Mouse (Mus musculus) liver, embryonic 12.5 days (tissue): Measurements from ENCODE around the gene Zfp451. TPM values are rescaled to one million over a fixed set of nuclear protein-coding genes. Genes with fewer than 3 reads are reported as not detected.

ENCODE experiments used
- ATAC-seq: fragments of 200-750 bp; cut with Nextera tagmentation; 2 replicates; pipeline ENCODE4 v1.8.0; 2017; ENCODE audit warnings: moderate number of reproducible peaks, mild to moderate bottlenecking, moderate library complexity
- H3K27ac ChIP-seq: fragments of 300-500 bp; sonication (generic); 2 replicates; pipeline ENCODE4 v1.5.1; 2016; ENCODE audit warnings: mild to moderate bottlenecking
- H3K27me3 ChIP-seq: fragments of 300-500 bp; sonication (generic); replicated peaks from 2 replicates; pipeline ENCODE4 v1.6.1; 2016; ENCODE audit warnings: mild to moderate bottlenecking, moderate library complexity
- H3K36me3 ChIP-seq: fragments of 300-500 bp; sonication (generic); 2 replicates; pipeline ENCODE4 v1.6.1; 2016; ENCODE audit warnings: mild to moderate bottlenecking, moderate library complexity
- H3K4me1 ChIP-seq: fragments of 300-500 bp; sonication (generic); 2 replicates; pipeline ENCODE4 v1.6.1; 2016
- H3K4me2 ChIP-seq: fragments of 300-500 bp; sonication (generic); 2 replicates; pipeline ENCODE4 v1.6.1; 2016; ENCODE audit warnings: mild to moderate bottlenecking, moderate library complexity
- H3K4me3 ChIP-seq: fragments of 300-500 bp; sonication (generic); 2 replicates; pipeline ENCODE4 v1.5.1; 2016; ENCODE audit warnings: mild to moderate bottlenecking, moderate library complexity
- H3K9ac ChIP-seq: fragments of 300-500 bp; sonication (generic); 2 replicates; pipeline ENCODE4 v1.6.1; 2016; ENCODE audit warnings: mild to moderate bottlenecking, moderate library complexity
- H3K9me3 ChIP-seq: fragments of 300-500 bp; sonication (generic); replicated peaks from 2 replicates; pipeline ENCODE4 v1.6.1; 2016; ENCODE audit warnings: mild to moderate bottlenecking, moderate library complexity
- WGBS: fragments of 180-500 bp; shearing (Covaris S2); methylation state at CpG from one replicate; pipeline ENCODE4 v1.1.7; 2016; ENCODE audit not compliant: insufficient replicate concordance; 5-methylcytosine and 5-hydroxymethylcytosine counted together
- polyA plus RNA-seq: library from polyadenylated mRNA; unstranded; fragments of >200 nt; fragmentation: Nextera tagmentation; extraction: Ambion mirVana; gene quantifications from 2 replicates; pipeline ENCODE4 v1.2.1, GENCODE M21; 2016

The Zfp451 gene
- polyA plus RNA-seq, 1 experiment from 2014 or later = 12.6 TPM

DNA sequence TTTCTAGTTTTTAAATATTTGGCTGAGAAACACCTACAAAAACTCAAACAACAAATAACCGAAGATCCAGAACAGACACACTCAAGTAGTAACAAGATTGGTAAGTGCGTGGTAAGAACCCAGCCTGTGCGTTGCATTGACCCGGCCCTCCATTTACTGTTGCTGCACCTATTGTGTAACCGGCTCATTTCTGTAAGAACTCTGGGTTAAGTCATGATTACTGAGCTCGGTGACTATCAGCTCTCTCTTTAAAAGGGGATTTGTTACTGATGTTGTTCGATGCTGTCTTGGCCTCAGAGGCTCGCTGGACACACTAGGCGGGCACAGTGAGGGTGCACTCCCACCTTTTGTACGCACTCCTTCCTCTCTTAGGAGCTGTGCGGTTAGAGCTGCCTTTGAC lies 76.1 kb downstream of the Zfp451 start:
- Histone ChIP-seq H3K9me3 (no peaks in the 10 kb centered on the region), H3K4me1 (no peaks in the 10 kb centered on the region), H3K4me2 (no peak overlapping the region), H3K27ac (no peak overlapping the region), H3K36me3 (peaks cover 68% of the 10 kb centered on the region), H3K27me3 (no peaks in the 10 kb centered on the region), H3K4me3 (no peak overlapping the region), H3K9ac (no peak overlapping the region)
- WGBS = 88% methylated on average over 11 of the region's 11 CpGs
- ATAC-seq = no peak

DNA sequence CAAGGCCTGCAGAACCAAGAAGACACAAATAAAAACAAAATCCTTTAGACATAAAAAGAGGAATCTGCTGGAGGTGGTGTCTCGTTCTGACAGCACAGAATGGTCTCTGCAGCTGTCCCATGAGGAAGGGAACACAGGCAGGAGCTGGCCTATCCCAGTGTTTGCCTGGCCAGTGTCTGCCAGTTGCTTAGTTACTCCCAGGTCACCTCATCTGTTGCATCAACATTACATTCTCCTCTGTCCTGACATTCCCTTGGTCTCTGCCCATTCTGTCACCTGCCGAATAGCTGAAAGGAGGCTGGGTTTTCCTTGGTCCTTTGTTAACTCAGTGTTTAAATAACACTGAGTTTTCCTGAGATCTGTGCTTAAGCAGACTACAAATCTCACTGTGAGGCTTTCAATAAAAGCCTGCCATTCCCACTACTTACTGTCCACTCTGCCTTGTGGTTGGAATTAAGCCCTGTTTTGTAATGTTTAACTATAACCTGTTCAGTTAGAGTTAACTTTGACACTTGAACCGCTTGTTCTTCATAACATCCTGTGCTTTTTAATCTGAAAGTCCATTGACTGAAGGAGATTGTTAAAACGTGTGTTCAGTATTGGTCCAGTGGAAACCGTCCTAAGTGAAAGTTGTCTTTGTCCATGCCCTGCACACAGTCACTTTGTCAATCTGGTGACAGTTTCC lies 80.3 kb downstream of the Zfp451 start:
- no peak overlapping the region for H3K4me2 ChIP-seq
- no peak overlapping the region for H3K9ac ChIP-seq
- no peaks in the 10 kb centered on the region for H3K9me3 ChIP-seq
- no peak for ATAC-seq
- H3K4me1 ChIP-seq = no peaks in the 10 kb centered on the region
- WGBS = 66% methylated on average over 5 of the region's 5 CpGs
- H3K4me3 ChIP-seq = no peak overlapping the region
- H3K27ac ChIP-seq = no peak overlapping the region
- H3K36me3 ChIP-seq = peaks cover 78% of the 10 kb centered on the region
- H3K27me3 ChIP-seq = no peaks in the 10 kb centered on the region

DNA sequence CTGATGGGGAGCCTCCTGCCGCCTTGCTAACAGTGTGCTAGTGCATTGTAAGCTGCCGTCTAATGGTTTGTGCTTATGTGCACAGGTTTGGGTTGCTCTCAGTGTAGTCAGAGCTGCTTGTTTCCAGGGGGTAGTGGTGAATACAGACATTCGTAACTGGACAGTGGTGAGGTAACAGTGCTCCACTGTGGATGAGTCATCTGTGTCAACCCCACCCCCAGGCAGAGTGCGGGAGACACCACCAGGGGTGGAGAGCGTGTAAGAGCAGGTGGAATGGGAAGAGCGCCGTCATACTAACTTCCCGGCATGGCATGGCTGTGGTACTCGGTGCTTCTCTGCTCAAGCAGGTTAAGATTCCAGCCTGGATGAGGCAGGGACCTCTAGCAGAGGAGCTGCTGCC lies 81.4 kb downstream of the Zfp451 start:
- Histone ChIP-seq H3K27ac (no peak overlapping the region), H3K4me3 (no peak overlapping the region), H3K36me3 (peaks cover 74% of the 10 kb centered on the region), H3K4me2 (no peak overlapping the region), H3K27me3 (no peaks in the 10 kb centered on the region), H3K9me3 (no peaks in the 10 kb centered on the region), H3K4me1 (no peaks in the 10 kb centered on the region), H3K9ac (no peak overlapping the region)
- ATAC-seq = no peak; the same call in 1 of the 2 replicates
- WGBS = 88% methylated on average over 9 of the region's 9 CpGs

DNA sequence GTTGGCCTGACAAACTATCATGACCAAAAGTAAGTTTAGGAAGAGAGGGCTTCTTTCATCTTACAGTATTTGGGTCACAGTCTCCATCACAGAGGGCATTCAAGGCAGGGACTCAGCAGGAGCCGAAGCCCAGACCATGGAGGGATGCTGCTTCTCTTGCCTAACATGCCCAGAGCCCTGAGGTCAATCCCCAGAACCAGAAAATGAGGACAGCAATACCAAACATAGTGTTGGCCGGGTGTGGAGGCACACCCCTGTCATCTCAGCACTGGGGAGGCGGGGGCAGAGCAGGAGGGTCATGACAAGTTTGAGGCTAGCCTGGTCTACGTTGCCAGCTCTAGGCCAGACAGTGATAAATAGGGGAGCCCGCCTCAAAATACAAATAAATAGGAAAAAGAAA lies 89.3 kb downstream of the Zfp451 start:
- peaks cover 12% of the 10 kb centered on the region for H3K4me1 ChIP-seq
- H3K36me3 ChIP-seq = peaks cover 69% of the 10 kb centered on the region
- no peak overlapping the region for H3K9ac ChIP-seq
- no peak for ATAC-seq
- no peak overlapping the region for H3K27ac ChIP-seq
- H3K27me3 ChIP-seq = no peaks in the 10 kb centered on the region
- H3K4me3 ChIP-seq = no peak overlapping the region
- WGBS = 83% methylated on average over 5 of the region's 5 CpGs
- H3K4me2 ChIP-seq = no peak overlapping the region
- H3K9me3 ChIP-seq = no peaks in the 10 kb centered on the region

DNA sequence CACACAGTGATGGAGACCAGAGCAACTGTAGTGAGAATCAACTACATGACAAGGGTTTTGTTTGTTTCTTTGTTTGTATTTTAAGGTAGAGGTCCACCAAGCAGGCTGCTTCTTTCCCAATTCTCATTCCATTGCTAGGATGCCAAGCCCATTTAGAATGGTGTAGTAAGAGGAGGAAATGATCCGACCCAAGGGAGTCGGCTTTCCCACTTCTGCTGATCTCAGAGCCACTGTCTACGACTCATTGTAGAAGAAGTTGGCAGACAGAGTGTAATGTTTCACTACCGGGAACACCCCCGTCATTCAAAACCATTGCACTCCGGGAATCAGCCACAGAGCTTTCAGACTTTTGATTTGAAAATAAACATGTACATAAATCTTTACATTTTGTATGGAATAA lies 89.9 kb downstream of the Zfp451 start:
- Histone ChIP-seq H3K27me3 (no peaks in the 10 kb centered on the region), H3K9me3 (no peaks in the 10 kb centered on the region), H3K36me3 (peaks cover 64% of the 10 kb centered on the region), H3K4me3 (no peak overlapping the region), H3K4me2 (no peak overlapping the region), H3K4me1 (peaks cover 14% of the 10 kb centered on the region), H3K27ac (no peak overlapping the region), H3K9ac (no peak overlapping the region)
- no peak for ATAC-seq
- WGBS = 85% methylated on average over 6 of the region's 6 CpGs

DNA sequence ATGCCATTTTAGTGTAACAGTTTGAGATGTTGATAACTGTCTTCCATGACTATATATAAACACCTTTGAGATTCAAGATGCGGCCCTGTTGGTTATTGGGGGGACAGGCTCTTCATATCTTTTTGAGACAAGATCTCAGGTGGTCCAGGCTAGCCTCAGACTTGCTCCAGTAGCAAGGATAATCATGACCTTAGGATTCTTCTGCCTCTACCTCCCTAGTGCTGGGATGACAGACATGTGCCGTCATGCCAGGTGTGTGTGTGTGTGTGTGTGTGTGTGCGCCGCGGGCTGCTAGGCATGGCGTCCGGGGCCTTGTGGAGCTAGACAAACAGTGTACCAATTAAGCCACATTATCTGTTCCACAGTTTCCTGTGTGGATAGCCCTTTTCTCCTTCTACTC lies 93.4 kb downstream of the Zfp451 start:
- Histone ChIP-seq H3K36me3 (peaks cover 39% of the 10 kb centered on the region), H3K9ac (peak overlapping the region; percentile 86; the same call in 1 of the 2 replicates), H3K9me3 (no peaks in the 10 kb centered on the region), H3K4me1 (peaks cover 16% of the 10 kb centered on the region), H3K27me3 (no peaks in the 10 kb centered on the region; the same call in 1 of the 2 replicates), H3K4me3 (peak overlapping the region; percentile 75), H3K4me2 (peak overlapping the region; percentile 94), H3K27ac (no peak overlapping the region)
- whole genome bisulfite sequencing = 79% methylated on average over 7 of the region's 7 CpGs
- no peak for ATAC-seq

DNA sequence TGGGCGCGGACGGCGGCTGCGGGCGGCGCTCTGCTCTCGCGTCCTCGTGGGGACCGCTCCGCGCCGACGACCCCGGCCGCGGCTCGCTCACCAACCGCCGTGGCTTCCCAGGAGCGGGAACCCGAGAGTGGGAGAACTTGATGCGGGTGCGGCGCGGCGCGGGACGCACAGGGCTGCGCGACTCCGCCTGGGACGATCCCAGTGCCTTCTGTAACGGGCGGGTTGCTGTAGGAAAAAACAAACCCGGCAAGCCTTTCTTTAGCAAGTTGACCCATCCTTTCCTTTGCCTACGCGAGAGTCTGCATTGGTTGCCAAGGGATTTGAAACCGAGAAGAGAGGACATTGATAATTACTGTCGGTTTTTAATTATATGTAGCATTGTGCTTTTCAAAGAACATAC lies 94.2 kb downstream of the Zfp451 start:
- Histone ChIP-seq H3K4me2 (peak overlapping the region; percentile 94), H3K36me3 (peaks cover 31% of the 10 kb centered on the region), H3K27ac (peak overlapping the region; percentile 83), H3K4me1 (peaks cover 16% of the 10 kb centered on the region), H3K4me3 (peak overlapping the region; percentile 75), H3K9me3 (no peaks in the 10 kb centered on the region), H3K27me3 (peaks cover under 1% of the 10 kb centered on the region; the same call in 1 of the 2 replicates), H3K9ac (peak overlapping the region; percentile 86)
- under 1% methylated on average over 37 of the region's 41 CpGs for WGBS
- ATAC-seq = peak; percentile 51

DNA sequence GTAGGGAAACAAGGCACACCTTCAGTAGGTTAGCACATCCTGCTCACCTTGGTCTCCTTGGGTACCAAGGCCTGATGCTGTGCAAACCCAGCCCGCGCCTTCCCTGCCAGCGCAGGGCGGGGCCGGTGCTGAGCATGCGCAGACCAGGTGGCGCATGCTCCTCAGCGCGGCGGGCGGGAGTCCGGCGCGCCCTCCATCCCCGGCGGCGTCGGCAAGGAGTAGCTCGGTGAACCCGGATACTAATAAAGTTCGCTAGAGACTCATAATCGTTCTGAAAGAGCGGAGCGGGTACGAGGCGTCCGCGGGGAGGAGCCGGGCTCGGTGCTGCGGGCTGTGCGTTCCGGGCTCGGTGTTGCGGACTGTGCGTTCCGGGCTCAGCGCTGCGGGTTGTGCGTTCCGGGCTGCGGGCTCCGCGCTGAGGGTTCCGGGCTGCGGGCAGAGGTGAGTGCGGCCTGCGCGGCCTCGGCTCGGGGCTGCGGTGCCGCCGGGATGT lies 94.6 kb downstream of the Zfp451 start, which contains the start of gene Rab23:
Gene Rab23, plus strand, starts transcription at position 155 of the 493 bp plus-strand sequence.
- under 1% methylated on average over 54 of the region's 54 CpGs for WGBS
- H3K27ac ChIP-seq = peak within 1 kb of the TSS; percentile 83

DNA sequence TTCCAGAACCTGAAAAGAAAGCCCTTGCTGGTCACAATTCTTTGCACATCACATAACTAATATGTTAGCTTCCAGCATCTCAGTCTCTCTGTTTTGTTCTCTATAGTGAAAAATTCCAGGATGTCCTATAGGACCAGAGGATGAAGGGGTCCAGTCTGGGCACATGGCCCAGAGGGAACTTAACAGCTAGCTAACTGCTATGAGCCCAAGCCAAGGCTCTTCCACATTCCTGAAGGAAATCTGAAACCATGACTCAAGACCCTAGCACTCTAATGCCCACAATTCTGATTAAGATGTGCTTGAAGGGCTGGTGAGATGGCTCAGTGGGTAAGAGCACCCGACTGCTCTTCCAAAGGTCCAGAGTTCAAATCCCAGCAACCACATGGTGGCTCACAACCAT lies 96.8 kb downstream of the Zfp451 start:
- 83% methylated on average over 1 of the region's 1 CpGs for WGBS
- ATAC-seq = no peak
- H3K9me3 ChIP-seq = no peaks in the 10 kb centered on the region
- no peak overlapping the region for H3K4me2 ChIP-seq
- no peak overlapping the region for H3K4me3 ChIP-seq
- H3K27ac ChIP-seq = no peak overlapping the region
- no peak overlapping the region for H3K9ac ChIP-seq
- peaks cover 14% of the 10 kb centered on the region for H3K27me3 ChIP-seq
- peaks cover 16% of the 10 kb centered on the region for H3K4me1 ChIP-seq
- peaks cover 8% of the 10 kb centered on the region for H3K36me3 ChIP-seq

More for the DNA sequence above, 94.6 kb downstream of the Zfp451 start, which contains the start of gene Rab23:
- Histone ChIP-seq H3K9me3 (no peaks in the 10 kb centered on the region), H3K4me2 (peak within 1 kb of the TSS; percentile 94), H3K36me3 (peaks cover 27% of the 10 kb centered on the region), H3K4me1 (peaks cover 16% of the 10 kb centered on the region), H3K27me3 (peaks cover 5% of the 10 kb centered on the region), H3K4me3 (peak within 1 kb of the TSS; percentile 75), H3K9ac (peak within 1 kb of the TSS; percentile 86)
- peak; percentile 95 for ATAC-seq

DNA sequence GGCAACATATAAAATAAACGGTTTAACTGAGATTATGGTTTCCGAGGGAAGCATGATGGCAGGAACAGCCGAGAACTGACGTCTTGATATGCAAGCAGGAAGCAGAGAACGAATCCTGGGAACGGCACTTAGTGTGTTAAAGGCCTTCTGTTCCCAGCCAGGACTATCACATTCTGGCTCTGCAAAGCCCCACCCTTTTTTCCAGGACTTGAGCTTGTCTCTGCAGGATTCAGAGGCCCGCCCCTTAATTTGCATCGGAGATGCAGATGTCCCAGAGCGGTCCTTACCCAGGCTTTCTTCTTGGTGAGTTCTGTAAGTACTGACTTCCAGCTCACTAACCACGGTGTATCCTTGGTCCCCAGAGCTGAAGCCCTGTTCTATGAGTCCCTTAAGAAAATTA lies 99.6 kb downstream of the Zfp451 start:
- H3K36me3 ChIP-seq = no peaks in the 10 kb centered on the region
- H3K4me2 ChIP-seq = no peak overlapping the region
- peaks cover 6% of the 10 kb centered on the region for H3K4me1 ChIP-seq
- H3K9me3 ChIP-seq = no peaks in the 10 kb centered on the region
- no peak overlapping the region for H3K27ac ChIP-seq
- peaks cover 14% of the 10 kb centered on the region for H3K27me3 ChIP-seq
- 10% methylated on average over 10 of the region's 10 CpGs for WGBS
- no peak overlapping the region for H3K9ac ChIP-seq
- no peak overlapping the region for H3K4me3 ChIP-seq
- ATAC-seq = no peak

DNA sequence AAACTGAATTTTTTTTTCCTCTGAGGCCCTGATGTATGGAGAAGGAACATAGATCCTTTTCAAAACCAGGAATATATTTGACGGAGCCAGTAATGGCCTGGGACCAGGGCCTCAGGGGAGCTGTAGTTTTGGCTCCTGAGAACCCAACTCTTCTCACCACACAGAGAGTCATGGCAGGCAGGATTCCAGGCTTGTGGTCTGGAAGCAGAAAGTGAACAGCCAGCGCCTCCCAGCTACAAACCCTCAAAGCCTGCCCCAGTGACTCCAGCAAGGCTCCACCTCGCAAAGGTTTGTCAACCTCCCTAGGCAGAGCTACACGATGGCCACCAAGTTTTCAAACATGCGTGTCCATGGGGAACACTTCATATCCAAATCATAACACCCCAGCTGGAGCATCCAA lies 102.4 kb downstream of the Zfp451 start:
- Histone ChIP-seq H3K27ac (no peak overlapping the region), H3K27me3 (peaks cover 19% of the 10 kb centered on the region), H3K36me3 (no peaks in the 10 kb centered on the region), H3K9me3 (no peaks in the 10 kb centered on the region), H3K9ac (no peak overlapping the region), H3K4me1 (peaks cover 8% of the 10 kb centered on the region), H3K4me3 (no peak overlapping the region), H3K4me2 (no peak overlapping the region)
- ATAC-seq = no peak
- 73% methylated on average over 5 of the region's 5 CpGs for WGBS
